Comparison of ENCODE assay signal across 8 mouse cellular contexts in the genomic region with DNA sequence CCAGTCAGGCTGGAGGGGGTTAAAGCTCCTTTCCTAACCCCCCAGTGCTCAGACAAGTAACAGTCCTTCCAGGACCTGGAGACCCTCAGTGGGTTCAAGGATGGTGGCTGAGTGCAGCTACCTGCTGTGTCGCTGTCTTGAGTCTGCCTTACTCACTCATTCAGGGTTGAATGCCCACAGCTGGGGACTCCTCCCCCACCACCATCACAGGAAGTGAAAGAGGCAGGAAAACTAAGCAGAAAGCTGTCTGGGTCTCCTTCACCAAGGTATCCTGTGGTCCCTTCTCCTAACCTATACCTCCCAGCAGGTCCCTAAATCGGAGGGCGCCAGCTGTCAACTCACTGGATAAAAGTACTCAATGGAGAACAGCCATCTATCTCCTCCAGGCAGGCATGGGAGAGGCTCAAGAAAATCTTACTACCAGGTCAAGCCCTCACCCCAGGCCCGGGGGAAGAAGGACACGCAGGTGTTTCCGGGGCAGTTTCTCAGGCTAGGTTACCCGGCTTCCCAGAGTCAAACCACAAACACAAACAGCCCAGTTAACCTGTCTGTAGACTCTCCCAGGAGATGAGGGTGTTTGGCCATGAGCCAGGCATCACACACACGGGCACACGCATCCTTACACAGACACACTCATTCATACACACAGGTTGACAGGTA. TPM values are rescaled to one million over a fixed set of nuclear protein-coding genes. Genes with fewer than 3 reads are reported as not detected.
A peak's percentile ranks its signal among the peaks of the same experiment; 100 is the strongest.
DNase-seq lines count a peak whose midpoint lies in the region; ATAC-seq lines count a peak whose summit lies in the region.

No protein-coding gene starts in this region.

- H3K27ac ChIP-seq in midbrain, embryonic 12.5 days (replicated peaks) = no peak overlapping the region
- no peak overlapping the region for H3K27ac ChIP-seq in midbrain, embryonic 15.5 days
- H3K27ac ChIP-seq in liver, embryonic 15.5 days (replicated peaks) = peak overlapping the region; percentile 48

- WGBS in midbrain, embryonic 12.5 days = 58% methylated on average over 9 of the region's 9 CpGs
- WGBS in midbrain, embryonic 15.5 days = 58% methylated on average over 9 of the region's 9 CpGs
- WGBS in liver, embryonic 15.5 days (ENCODE audit: insufficient replicate concordance) = 23% methylated on average over 9 of the region's 9 CpGs

- no peak overlapping the region; the same call in 1 of the 2 replicates for H3K4me2 ChIP-seq in midbrain, embryonic 12.5 days (replicated peaks)
- H3K4me2 ChIP-seq in midbrain, embryonic 15.5 days = no peak overlapping the region
- peak overlapping the region; percentile 44 for H3K4me2 ChIP-seq in liver, embryonic 15.5 days

- DNase-seq in heart, adult 11 months = peak; percentile 96
- no peak for DNase-seq in heart, postnatal 36 days
- no peak for DNase-seq in frontal cortex, postnatal 36 days (ENCODE audit: low spot score in 2 of 2)
- no peak for DNase-seq in urinary bladder, postnatal 10 days (ENCODE audit: low spot score)

- H3K9ac ChIP-seq in midbrain, embryonic 12.5 days (replicated peaks) = 0 out of 2 replicates have a peak overlapping the region, but pooled peaks have one; percentile 2
- H3K9ac ChIP-seq in midbrain, embryonic 15.5 days = no peak overlapping the region
- H3K9ac ChIP-seq in liver, embryonic 15.5 days = no peak overlapping the region

- H3K9me3 ChIP-seq in midbrain, embryonic 12.5 days = no peaks in the 10 kb centered on the region
- no peaks in the 10 kb centered on the region for H3K9me3 ChIP-seq in midbrain, embryonic 15.5 days
- H3K9me3 ChIP-seq in liver, embryonic 15.5 days (replicated peaks) = no peaks in the 10 kb centered on the region

- no peak for ATAC-seq in midbrain, embryonic 12.5 days (ENCODE audit: low FRiP score, low read depth)
- ATAC-seq in midbrain, embryonic 15.5 days (replicated peaks) = no peak
- no peak for ATAC-seq in liver, embryonic 15.5 days (ENCODE audit: insufficient read depth)
- ATAC-seq in erythroblast, adult 5-6 weeks (replicated peaks; ENCODE audit: low FRiP score, poor library complexity, severe bottlenecking) = no peak

- no peak overlapping the region for H3K4me3 ChIP-seq in midbrain, embryonic 12.5 days
- no peak overlapping the region for H3K4me3 ChIP-seq in midbrain, embryonic 15.5 days
- peak overlapping the region; percentile 18 for H3K4me3 ChIP-seq in liver, embryonic 15.5 days (replicated peaks)

- peaks cover 12% of the 10 kb centered on the region for H3K27me3 ChIP-seq in midbrain, embryonic 12.5 days
- peaks cover 11% of the 10 kb centered on the region for H3K27me3 ChIP-seq in midbrain, embryonic 15.5 days (replicated peaks)
- H3K27me3 ChIP-seq in liver, embryonic 15.5 days = peaks cover 19% of the 10 kb centered on the region

- H3K4me1 ChIP-seq in midbrain, embryonic 12.5 days = peaks cover 47% of the 10 kb centered on the region
- peaks cover 28% of the 10 kb centered on the region for H3K4me1 ChIP-seq in midbrain, embryonic 15.5 days
- peaks cover 67% of the 10 kb centered on the region for H3K4me1 ChIP-seq in liver, embryonic 15.5 days (replicated peaks)

- H3K36me3 ChIP-seq in midbrain, embryonic 12.5 days = no peaks in the 10 kb centered on the region
- no peaks in the 10 kb centered on the region for H3K36me3 ChIP-seq in midbrain, embryonic 15.5 days (replicated peaks)
- peaks cover 19% of the 10 kb centered on the region for H3K36me3 ChIP-seq in liver, embryonic 15.5 days (replicated peaks)

- intact Hi-C loops in heart, postnatal 36 days (cut with DNase I) = loop anchor here (2.0 kb wide), 1 partner anchor 13 kb away; no protein-coding TSS in a partner anchor

RNA-seq across cellular contexts. Expression of a gene that starts 6.2 kb away (rescaled TPM):
- total RNA-seq in heart, postnatal 36 days (2021) = 10 to 100 TPM; 11.1 to 29.3 TPM
- 0.89 and 1.5 TPM in 2 replicates for polyA plus RNA-seq in midbrain, embryonic 12.5 days (2016; fragmentation: Nextera tagmentation; extraction: Ambion mirVana)
- 1.4 and 1.5 TPM in 2 replicates for polyA plus RNA-seq in midbrain, embryonic 15.5 days (2015; fragmentation: Nextera tagmentation; extraction: Ambion mirVana)
- polyA plus RNA-seq in liver, embryonic 15.5 days (2015; fragmentation: Nextera tagmentation; extraction: Ambion mirVana) = 2.0 and 2.8 TPM in 2 replicates
- total RNA-seq in erythroblast, adult 5-6 weeks (2015; ENCODE audit: low replicate concordance) = 2.7 and 2.9 TPM in 2 replicates
- 1.4 and 3.2 TPM in 2 replicates for total RNA-seq in erythroblast, adult 5-6 weeks (2017; ENCODE audit: low replicate concordance)

RNA-seq across cellular contexts. Expression of a gene that starts 40.9 kb away (rescaled TPM):
- total RNA-seq in heart, postnatal 36 days (2021) = not detected
- polyA plus RNA-seq in midbrain, embryonic 12.5 days (2016; fragmentation: Nextera tagmentation; extraction: Ambion mirVana) = 0.22 and 0.43 TPM in 2 replicates
- 1.0 and 1.4 TPM in 2 replicates for polyA plus RNA-seq in midbrain, embryonic 15.5 days (2015; fragmentation: Nextera tagmentation; extraction: Ambion mirVana)
- 0.14 and 0.22 TPM in 2 replicates for polyA plus RNA-seq in liver, embryonic 15.5 days (2015; fragmentation: Nextera tagmentation; extraction: Ambion mirVana)
- 0.77 and 2.5 TPM in 2 replicates for total RNA-seq in erythroblast, adult 5-6 weeks (2015; ENCODE audit: low replicate concordance)
- 1.2 and 2.0 TPM in 2 replicates for total RNA-seq in erythroblast, adult 5-6 weeks (2017; ENCODE audit: low replicate concordance)

RNA-seq across cellular contexts. Expression of a gene that starts 40.9 kb away (rescaled TPM):
- 10 to 100 TPM; 30.2 to 30.6 TPM for total RNA-seq in heart, postnatal 36 days (2021)
- polyA plus RNA-seq in midbrain, embryonic 12.5 days (2016; fragmentation: Nextera tagmentation; extraction: Ambion mirVana) = 21.3 and 23.3 TPM in 2 replicates
- 32.2 and 33.1 TPM in 2 replicates for polyA plus RNA-seq in midbrain, embryonic 15.5 days (2015; fragmentation: Nextera tagmentation; extraction: Ambion mirVana)
- polyA plus RNA-seq in liver, embryonic 15.5 days (2015; fragmentation: Nextera tagmentation; extraction: Ambion mirVana) = 9.9 and 11.4 TPM in 2 replicates
- 1.0 and 3.5 TPM in 2 replicates for total RNA-seq in erythroblast, adult 5-6 weeks (2015; ENCODE audit: low replicate concordance)
- total RNA-seq in erythroblast, adult 5-6 weeks (2017; ENCODE audit: low replicate concordance) = 0.56 and 2.7 TPM in 2 replicates

RNA-seq across cellular contexts. Expression of a gene that starts 45.1 kb away (rescaled TPM):
- total RNA-seq in heart, postnatal 36 days (2021) = 100 to 1,000 TPM; 122 to 127 TPM
- 0.04 TPM in 1 of 2 replicates, not detected in the other for polyA plus RNA-seq in midbrain, embryonic 12.5 days (2016; fragmentation: Nextera tagmentation; extraction: Ambion mirVana)
- polyA plus RNA-seq in midbrain, embryonic 15.5 days (2015; fragmentation: Nextera tagmentation; extraction: Ambion mirVana) = 0.03 TPM in 1 of 2 replicates, not detected in the other
- 0.17 and 0.43 TPM in 2 replicates for polyA plus RNA-seq in liver, embryonic 15.5 days (2015; fragmentation: Nextera tagmentation; extraction: Ambion mirVana)
- total RNA-seq in erythroblast, adult 5-6 weeks (2015; ENCODE audit: low replicate concordance) = not detected in 2 replicates
- total RNA-seq in erythroblast, adult 5-6 weeks (2017; ENCODE audit: low replicate concordance) = not detected in 2 replicates
